Mouse (Mus musculus) lung, postnatal 0 days (tissue): ENCODE measurements around the gene Itgb6. TPM values are rescaled to one million over a fixed set of nuclear protein-coding genes. Genes with fewer than 3 reads are reported as not detected.

Experiments used
- ATAC-seq: fragments of 200-750 bp; cut with Nextera tagmentation; 2 replicates; pipeline ENCODE4 v1.8.0; 2017; ENCODE audit warnings: moderate library complexity
- DNase-seq: peaks from one replicate; pipeline ENCODE4 v3.0.0-alpha.2; 2016; ENCODE audit warnings: low spot score
- H3K27ac ChIP-seq: fragments of 300-500 bp; sonication (generic); 2 replicates; pipeline ENCODE4 v1.5.1; 2014; ENCODE audit warnings: antibody characterized with exemption, mild to moderate bottlenecking, low read length, mixed read lengths
- H3K27me3 ChIP-seq: fragments of 300-500 bp; sonication (generic); replicated peaks from 2 replicates; pipeline ENCODE4 v1.6.1; 2014; ENCODE audit warnings: low read length, mixed read lengths; ENCODE audit not compliant: insufficient read depth
- H3K36me3 ChIP-seq: fragments of 300-500 bp; sonication (generic); 2 replicates; pipeline ENCODE4 v1.6.1; 2014; ENCODE audit warnings: low read length, mixed read lengths; ENCODE audit not compliant: insufficient read depth
- H3K4me1 ChIP-seq: fragments of 300-500 bp; sonication (generic); 2 replicates; pipeline ENCODE4 v1.6.1; 2014; ENCODE audit warnings: antibody characterized with exemption, low read depth, low read length, mixed read lengths; ENCODE audit not compliant: insufficient read depth
- H3K4me2 ChIP-seq: fragments of 300-500 bp; sonication (generic); replicated peaks from 2 replicates; pipeline ENCODE4 v1.6.1; 2014; ENCODE audit warnings: low read depth, mild to moderate bottlenecking, low read length, moderate library complexity, mixed read lengths
- H3K4me3 ChIP-seq: fragments of 300-500 bp; sonication (generic); 2 replicates; pipeline ENCODE4 v1.5.1; 2014; ENCODE audit warnings: low read depth, low read length
- H3K9ac ChIP-seq: fragments of 300-500 bp; sonication (generic); replicated peaks from 2 replicates; pipeline ENCODE4 v1.6.1; 2014; ENCODE audit warnings: low read depth, mild to moderate bottlenecking
- H3K9me3 ChIP-seq: fragments of 300-500 bp; sonication (generic); 2 replicates; pipeline ENCODE4 v1.6.1; 2016; ENCODE audit warnings: low read length, mixed read lengths
- CTCF ChIP-seq: IDR thresholded peaks from 2 replicates; pipeline ENCODE4 v1.5.1; 2016; ENCODE audit warnings: antibody characterized with exemption, mild to moderate bottlenecking
- EP300 ChIP-seq: IDR thresholded peaks from 2 replicates; pipeline ENCODE4 v1.6.1; 2016; ENCODE audit warnings: antibody characterized with exemption, mild to moderate bottlenecking, control low read depth
- WGBS: fragments of 180-500 bp; shearing (Covaris S2); extraction: QIAGEN DNeasy Blood & Tissue Kit; methylation state at CpG from one replicate; pipeline ENCODE4 v1.1.7; 2014; 5-methylcytosine and 5-hydroxymethylcytosine counted together
- polyA plus RNA-seq: library from polyadenylated mRNA; unstranded; fragments of >200 nt; fragmentation: Nextera tagmentation; extraction: Ambion mirVana; gene quantifications from 2 replicates; pipeline ENCODE4 v1.2.1, GENCODE M21; 2015

Gene Itgb6
- polyA plus RNA-seq, 1 experiment from 2014 or later: 19.2 TPM

- Histone ChIP-seq H3K36me3 (no peaks in the 10 kb centered on the region), H3K4me3 (no peak overlapping the region), H3K4me2 (no peak overlapping the region), H3K27me3 (no peaks in the 10 kb centered on the region), H3K9me3 (no peaks in the 10 kb centered on the region), H3K4me1 (peaks cover 3% of the 10 kb centered on the region; the same call in 1 of the 2 replicates), H3K9ac (no peak overlapping the region), H3K27ac (peak overlapping the region; percentile 73)
- WGBS: 53% methylated on average over 8 of the region's 8 CpGs
- TF ChIP-seq CTCF (no peak), EP300 (peak; percentile 100)
- ATAC-seq (peak; percentile 88), DNase-seq (peak; percentile 76)
Measured at GRCm38 (mm10) chr2:60694563-60694962, 27.9 kb downstream of the Itgb6 start.

GRCm38 (mm10) chr2:60692239-60692638 lies 30.2 kb downstream of the Itgb6 start:
- TF ChIP-seq EP300: peak; percentile 81
- TF ChIP-seq CTCF: no peak
- H3K9ac ChIP-seq: no peak overlapping the region
- H3K9me3 ChIP-seq: no peaks in the 10 kb centered on the region
- H3K27me3 ChIP-seq: no peaks in the 10 kb centered on the region
- ATAC-seq (peak; percentile 21), DNase-seq (peak; percentile 46)
- peak overlapping the region; percentile 73 for H3K27ac ChIP-seq
- no peaks in the 10 kb centered on the region for H3K36me3 ChIP-seq
- H3K4me2 ChIP-seq: no peak overlapping the region
- WGBS: 56% methylated on average over 5 of the region's 5 CpGs
- H3K4me3 ChIP-seq: no peak overlapping the region
- H3K4me1 ChIP-seq: 0 out of 2 replicates have a peak, but pooled peaks cover 2% of the 10 kb centered on the region

- Histone ChIP-seq H3K27ac (peak overlapping the region; percentile 51), H3K4me1 (0 out of 2 replicates have a peak, but pooled peaks cover 2% of the 10 kb centered on the region)
- peak; percentile 27 for ATAC-seq
Measured at GRCm38 (mm10) chr2:60690212-60690611, 32.2 kb downstream of the Itgb6 start.

GRCm38 (mm10) chr2:60688944-60689615 lies 33.4 kb downstream of the Itgb6 start:
- Histone ChIP-seq H3K27ac (peak overlapping the region; percentile 80), H3K4me1 (0 out of 2 replicates have a peak, but pooled peaks cover 2% of the 10 kb centered on the region), H3K4me2 (0 out of 2 replicates have a peak overlapping the region, but pooled peaks have one; percentile 27), H3K9me3 (no peaks in the 10 kb centered on the region), H3K9ac (no peak overlapping the region), H3K27me3 (no peaks in the 10 kb centered on the region), H3K4me3 (no peak overlapping the region), H3K36me3 (no peaks in the 10 kb centered on the region)
- WGBS: 7% methylated on average over 14 of the region's 14 CpGs
- peak; percentile 33; the same call in 1 of the 2 replicates for TF ChIP-seq CTCF
- peak; percentile 96 for TF ChIP-seq EP300
- peak; percentile 97 for ATAC-seq
- DNase-seq: peak; percentile 94

More at GRCm38 (mm10) chr2:60690212-60690611, 32.2 kb downstream of the Itgb6 start:
- peak; percentile 74 for DNase-seq
- H3K36me3 ChIP-seq: no peaks in the 10 kb centered on the region
- H3K27me3 ChIP-seq: no peaks in the 10 kb centered on the region
- H3K9me3 ChIP-seq: no peaks in the 10 kb centered on the region
- WGBS: 44% methylated on average over 1 of the region's 1 CpGs
- H3K9ac ChIP-seq: no peak overlapping the region
- no peak overlapping the region for H3K4me2 ChIP-seq
- no peak overlapping the region for H3K4me3 ChIP-seq
- TF ChIP-seq EP300: peak; percentile 93
- no peak for TF ChIP-seq CTCF

GRCm38 (mm10) chr2:60688150-60688549 lies 34.3 kb downstream of the Itgb6 start:
- DNase-seq: no peak
- Histone ChIP-seq H3K27ac (no peak overlapping the region), H3K27me3 (no peaks in the 10 kb centered on the region), H3K36me3 (no peaks in the 10 kb centered on the region), H3K9me3 (no peaks in the 10 kb centered on the region), H3K4me2 (no peak overlapping the region), H3K4me3 (no peak overlapping the region), H3K9ac (no peak overlapping the region), H3K4me1 (0 out of 2 replicates have a peak, but pooled peaks cover 2% of the 10 kb centered on the region)
- no peak for ATAC-seq
- 93% methylated on average over 1 of the region's 1 CpGs for WGBS
- no peak for TF ChIP-seq CTCF
- no peak for TF ChIP-seq EP300

GRCm38 (mm10) chr2:60685973-60686372 lies 36.5 kb downstream of the Itgb6 start:
- Histone ChIP-seq H3K27ac (no peak overlapping the region), H3K9ac (no peak overlapping the region), H3K27me3 (no peaks in the 10 kb centered on the region), H3K4me2 (no peak overlapping the region), H3K4me3 (no peak overlapping the region), H3K36me3 (no peaks in the 10 kb centered on the region), H3K4me1 (0 out of 2 replicates have a peak, but pooled peaks cover 2% of the 10 kb centered on the region), H3K9me3 (no peaks in the 10 kb centered on the region)
- TF ChIP-seq EP300: no peak
- no peak for DNase-seq
- ATAC-seq: no peak
